Mouse (Mus musculus): ENCODE results near the gene Fgfr2.
"Not testable (repeated sequence)": the region's sequence is repeated elsewhere in the genome, so short reads cannot be mapped to it uniquely, and the experiment has no call there.

Gene Fgfr2

DNA sequence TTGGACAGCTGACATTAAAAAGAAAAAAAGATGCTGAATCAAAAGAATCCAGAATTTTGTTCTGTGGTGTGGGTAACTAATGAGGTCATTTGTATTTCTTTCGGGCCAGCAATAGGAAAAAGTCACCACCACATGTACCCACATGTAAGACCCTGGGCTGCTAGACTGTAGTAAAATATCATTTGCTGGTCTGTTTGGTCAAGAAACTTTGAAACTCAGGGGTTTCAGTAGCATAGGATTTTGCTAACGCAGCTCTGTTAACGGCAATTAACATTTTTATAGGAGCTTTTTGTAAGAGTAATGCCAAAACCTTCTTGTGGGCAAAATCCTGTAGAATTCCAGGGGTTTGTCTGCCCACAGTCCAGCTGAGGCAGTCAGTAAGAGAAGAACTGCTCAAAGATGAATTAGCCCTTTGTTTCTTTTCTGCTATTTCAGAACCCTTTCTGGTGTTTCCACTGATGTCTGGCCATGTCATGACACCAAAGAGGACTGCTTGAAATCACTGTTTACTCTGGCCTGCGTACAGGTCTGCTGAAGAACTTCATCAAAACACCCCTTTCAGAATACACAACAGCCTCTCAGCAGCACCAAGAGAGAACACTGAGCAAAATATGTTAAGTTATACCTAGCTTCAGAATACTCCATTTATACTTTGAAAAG lies 2667.4 kb downstream of the Fgfr2 start:
- DNase-seq (ENCODE audit: low spot score in 2 of 2): no peak

DNA sequence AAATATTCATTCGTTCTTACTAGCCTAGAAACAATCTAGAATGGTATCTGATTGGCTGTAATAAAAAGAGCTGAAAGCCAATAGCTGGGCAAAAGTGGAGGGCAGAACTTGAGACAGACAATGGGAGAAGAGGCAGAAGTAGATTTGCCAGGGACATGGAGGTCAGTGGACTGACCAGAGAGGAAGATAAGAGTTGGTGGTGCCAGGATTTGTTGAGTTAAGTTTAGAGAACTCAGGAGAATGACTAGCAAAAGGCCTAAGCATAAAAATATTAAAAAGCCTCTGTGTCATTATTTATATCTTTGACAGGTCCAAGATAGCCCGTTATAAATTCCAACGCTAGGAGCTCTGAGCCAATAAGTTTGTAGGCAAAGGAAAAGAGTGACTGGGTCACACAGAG lies 2668.9 kb downstream of the Fgfr2 start:
- DNase-seq (ENCODE audit: low spot score in 2 of 2): no peak

DNA sequence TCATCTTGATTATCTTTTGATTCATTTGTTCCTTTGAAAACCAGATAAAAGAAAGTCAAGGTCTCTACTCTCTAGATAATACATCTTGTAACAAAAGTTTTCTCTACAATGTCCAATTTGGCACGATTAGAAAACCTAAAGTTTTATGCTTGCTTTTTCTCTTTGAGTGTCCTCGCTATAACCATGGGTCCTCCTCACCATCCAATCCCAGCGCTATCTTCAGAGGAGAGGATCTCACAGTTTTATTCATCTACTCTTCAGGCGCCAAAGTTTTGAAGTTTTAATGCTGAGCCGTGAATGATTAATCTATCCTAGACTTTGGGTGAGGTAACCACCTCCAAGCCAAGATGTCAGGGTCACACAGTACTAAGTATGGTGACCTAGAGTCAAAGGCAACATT lies 2687.4 kb downstream of the Fgfr2 start:
- DNase-seq (ENCODE audit: low spot score in 2 of 2): no peak

DNA sequence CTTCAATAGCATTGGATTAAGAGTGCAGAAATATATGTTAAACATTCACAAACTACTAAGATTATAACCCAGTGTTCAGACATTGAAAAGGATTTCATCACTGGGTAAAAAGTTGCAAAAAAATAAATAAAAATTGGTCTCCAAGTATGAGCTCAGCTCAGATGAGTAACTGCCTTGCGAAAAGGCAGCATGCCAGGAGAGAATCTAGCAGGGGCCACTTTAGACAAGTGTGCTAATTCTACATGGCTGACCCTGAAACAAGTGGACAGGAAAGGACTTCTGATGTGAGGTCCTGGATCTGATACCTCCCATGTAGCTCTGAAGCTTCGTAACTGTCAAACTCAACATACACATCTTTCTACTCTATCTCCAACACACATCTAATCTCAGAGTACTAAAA lies 2691.0 kb downstream of the Fgfr2 start:
- no peak for DNase-seq (ENCODE audit: low spot score in 2 of 2)

DNA sequence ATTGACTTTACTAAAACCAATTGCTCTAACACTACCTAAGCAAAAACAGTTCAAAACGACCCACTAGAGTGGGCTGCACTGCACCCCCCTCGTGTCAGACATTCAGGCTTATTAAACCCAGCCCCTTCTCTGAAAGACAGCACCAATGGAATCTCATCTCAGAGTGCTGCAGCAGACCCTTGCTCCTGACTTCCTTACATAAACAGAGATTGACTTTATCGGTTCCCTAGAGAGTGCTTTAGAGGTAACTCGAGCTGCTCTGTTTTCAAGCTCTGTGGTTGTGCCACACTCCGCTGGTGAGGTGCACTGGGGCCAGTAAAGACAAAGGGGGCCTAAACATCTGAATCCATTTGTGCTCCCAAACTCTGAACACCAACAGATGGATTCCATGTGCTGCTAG lies 2696.6 kb downstream of the Fgfr2 start:
- DNase-seq (ENCODE audit: low spot score in 2 of 2): no peak

DNA sequence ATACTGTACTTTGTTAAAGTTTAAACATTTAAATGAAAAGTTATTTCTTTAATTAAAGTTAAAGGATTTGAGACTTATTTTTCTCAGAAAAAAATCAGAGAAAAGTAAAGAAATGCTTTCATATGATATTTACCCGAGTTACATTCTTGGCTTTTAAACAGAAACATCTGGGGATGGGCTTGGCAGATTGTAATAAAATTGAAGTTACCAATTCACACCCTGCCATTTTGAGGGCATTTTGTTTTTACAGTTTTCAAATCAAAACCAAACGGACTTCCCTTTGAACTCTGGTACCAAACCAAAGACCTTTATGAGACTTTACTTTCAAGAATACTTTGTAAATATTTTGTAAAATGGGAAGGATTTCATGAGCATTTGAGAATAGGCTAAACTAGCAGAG lies 2697.2 kb downstream of the Fgfr2 start:
- DNase-seq (ENCODE audit: low spot score in 2 of 2): no peak

DNA sequence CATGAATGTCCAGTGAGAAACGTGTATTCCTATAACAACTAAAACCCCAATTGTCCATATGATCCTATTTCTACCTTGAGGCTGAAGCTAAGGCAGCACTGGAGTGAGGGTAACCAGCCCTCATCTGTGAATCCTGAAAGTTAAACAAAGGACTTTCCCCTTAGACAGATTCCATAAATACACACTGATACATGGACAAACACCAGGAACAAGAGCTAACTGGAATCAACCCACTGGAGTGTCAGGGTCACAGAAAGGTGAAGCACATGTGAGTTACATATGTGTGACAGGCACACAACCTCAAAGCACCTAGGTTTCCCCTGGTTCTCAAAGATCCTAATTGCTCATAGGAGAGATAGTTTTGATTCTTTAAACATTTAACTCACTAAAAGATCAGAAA lies 2703.2 kb downstream of the Fgfr2 start:
- no peak for DNase-seq (ENCODE audit: low spot score in 2 of 2)

DNA sequence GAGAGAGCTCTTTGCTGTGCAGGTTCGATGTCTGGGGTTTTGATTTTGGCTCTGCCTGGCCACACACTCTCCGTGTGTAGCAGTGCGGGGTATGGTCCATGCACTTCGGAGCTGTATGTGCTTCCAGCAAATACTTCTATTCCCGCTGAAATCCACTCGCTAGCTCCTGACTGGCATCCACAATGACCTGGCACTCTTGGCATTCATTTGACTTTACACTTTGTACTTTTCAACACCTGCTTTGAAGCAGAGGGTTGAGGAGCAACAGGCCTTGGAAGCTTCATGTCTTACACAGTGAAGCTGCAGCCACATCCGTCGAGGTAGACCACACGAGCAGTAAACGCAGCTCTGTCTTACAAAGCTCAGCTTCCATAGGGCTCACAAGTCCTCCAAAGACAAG lies 2715.5 kb downstream of the Fgfr2 start:
- DNase-seq (ENCODE audit: low spot score in 2 of 2): no peak

DNA sequence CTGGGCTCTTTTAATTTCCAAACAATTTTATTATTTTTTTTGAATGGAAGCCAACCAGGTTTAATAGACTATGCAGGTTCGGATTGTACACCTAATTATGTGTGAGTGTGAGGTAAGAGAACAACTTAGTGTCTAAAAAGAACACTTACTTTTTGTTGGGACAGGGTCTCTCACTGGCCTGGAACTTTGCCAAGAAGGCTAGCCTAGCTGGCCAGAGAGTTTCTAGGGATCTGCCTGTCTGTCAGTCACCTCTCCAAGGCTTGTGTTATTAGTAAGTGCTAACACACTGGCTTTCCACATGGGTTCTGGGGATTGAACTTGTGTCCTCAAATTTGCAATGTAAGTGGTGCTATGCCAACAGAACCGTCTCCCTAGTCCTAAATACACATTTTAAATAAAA lies 2719.8 kb downstream of the Fgfr2 start:
- no peak for DNase-seq (ENCODE audit: low spot score in 2 of 2)

DNA sequence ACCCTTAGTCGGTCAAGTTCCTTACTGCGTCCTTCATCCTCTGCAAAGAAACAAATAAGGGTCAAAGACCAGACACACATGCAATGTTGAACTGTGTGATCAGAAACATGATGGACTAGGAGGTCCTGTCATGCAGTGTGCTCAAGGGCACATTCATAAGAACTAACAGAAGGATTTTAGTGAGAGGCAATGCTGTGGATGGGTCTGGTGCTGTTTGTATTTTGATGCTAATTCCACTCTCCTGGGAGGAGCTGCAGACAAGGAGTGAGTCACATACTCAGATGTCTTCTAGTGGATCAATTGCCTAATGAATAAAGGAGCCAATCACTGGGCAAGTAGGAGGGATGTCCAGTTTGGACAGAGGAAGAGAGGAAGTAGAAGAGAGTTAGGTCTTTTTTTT lies 2728.5 kb downstream of the Fgfr2 start:
- no peak for DNase-seq (ENCODE audit: low spot score in 2 of 2)

DNA sequence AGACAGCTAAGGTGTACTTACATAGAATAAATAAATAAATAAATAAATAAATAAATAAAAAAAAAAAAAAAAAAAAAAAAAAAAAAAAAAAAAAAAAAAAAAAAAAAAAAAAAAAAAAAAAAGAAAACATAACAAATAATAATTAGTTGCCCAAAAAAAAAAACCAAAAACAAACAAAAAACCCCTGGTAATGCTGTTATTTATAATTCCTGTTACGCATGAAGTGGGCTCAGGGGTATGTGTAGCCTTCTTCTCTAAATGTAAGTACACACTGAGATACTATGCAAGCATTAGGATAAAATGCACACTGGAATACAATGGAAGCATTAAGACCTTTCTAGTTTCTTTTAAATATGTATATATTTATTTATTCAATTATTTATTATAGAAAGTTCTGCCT lies 2733.1 kb downstream of the Fgfr2 start:
- not testable (repeated sequence) for DNase-seq (ENCODE audit: low spot score in 2 of 2)

DNA sequence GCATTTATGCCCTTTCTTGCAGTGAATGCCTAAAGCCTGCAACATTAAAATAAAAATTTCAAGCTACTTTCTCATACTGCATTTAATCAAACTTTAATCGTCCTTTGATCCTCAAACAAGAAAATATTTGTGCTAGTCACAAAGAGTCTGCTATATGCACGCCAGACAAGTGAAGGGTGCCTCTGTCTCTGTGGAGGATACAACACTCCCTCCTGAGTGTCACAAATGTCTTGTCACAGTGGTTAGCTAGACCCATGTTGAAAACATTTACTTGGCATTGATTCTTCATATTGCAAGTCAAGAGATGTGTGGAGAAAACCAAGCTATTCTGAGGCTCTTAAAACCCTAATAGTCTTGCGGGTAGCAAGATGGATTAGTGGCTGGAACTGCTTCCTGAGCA lies 2736.8 kb downstream of the Fgfr2 start:
- no peak for DNase-seq (ENCODE audit: low spot score in 2 of 2)

DNA sequence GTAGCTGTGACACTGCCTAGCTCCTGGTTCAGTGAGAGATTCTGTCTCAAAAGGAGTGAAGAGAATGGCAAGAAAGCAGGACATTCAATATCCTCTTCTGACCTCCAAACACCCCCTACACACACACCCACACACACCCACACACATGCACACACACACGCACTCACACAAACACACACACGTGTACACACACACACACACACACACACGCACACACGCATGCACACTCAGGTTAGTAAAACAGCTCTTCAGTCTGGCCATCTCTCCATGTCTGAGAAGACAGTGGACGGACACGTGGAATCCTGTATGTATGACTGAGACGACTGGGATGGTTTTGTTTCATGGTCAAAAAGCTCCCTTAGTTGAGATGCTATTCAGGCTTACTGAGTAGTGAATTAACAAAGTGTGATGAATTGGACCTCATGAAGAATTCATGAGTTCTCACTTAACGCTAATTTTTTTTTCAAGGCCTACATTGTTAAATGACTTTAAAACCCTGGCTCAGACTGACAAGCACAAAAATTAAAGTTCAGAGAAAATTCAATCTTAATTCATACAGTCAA lies 2737.3 kb downstream of the Fgfr2 start:
- no peak for DNase-seq (ENCODE audit: low spot score in 2 of 2)

DNA sequence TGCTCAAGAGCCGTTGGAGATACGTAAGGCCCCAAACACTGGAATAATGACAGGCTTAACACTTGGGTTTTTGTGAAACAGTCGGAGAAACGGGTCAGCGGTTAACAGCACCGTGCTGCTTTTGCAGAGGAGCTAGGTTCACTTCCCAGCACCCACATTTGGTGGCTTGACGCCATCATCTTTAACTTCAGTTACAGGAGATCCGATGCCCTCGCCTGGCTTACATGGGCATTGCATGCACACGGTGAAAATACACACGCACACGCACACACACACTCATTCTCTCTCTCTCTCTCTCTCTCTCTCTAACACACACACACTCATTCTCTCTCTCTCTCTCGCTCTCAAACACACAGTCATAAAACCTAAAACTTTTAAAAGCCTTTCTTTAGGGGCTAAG lies 2741.0 kb downstream of the Fgfr2 start:
- no peak for DNase-seq (ENCODE audit: low spot score in 2 of 2)

DNA sequence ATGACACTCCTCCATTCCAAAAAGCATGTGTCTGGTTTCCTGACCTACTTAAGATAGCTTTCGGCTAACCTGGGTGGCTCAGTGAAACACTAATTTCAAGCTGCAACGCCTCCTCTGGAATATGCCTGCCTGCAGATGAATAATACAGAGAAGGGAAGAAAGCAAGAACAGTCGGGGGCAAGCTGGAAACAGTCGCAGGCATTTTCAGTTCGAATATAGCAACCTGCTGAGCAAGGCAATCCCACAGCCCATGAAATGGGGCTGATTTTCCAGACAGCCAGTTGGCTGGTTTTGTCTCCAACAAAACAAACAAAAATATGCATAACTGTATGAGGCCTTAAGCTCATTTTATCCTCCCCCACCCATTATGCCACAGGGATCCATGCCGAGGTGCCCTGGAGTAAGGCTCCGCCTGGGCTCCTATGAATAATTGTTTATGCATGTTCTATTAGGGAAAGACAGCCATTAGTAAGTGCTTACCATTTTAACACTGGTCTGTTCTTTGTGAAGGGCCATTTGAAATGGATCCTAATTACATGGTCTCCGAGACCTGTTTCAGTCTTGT lies 2741.7 kb downstream of the Fgfr2 start:
- no peak for DNase-seq (ENCODE audit: low spot score in 2 of 2)

DNA sequence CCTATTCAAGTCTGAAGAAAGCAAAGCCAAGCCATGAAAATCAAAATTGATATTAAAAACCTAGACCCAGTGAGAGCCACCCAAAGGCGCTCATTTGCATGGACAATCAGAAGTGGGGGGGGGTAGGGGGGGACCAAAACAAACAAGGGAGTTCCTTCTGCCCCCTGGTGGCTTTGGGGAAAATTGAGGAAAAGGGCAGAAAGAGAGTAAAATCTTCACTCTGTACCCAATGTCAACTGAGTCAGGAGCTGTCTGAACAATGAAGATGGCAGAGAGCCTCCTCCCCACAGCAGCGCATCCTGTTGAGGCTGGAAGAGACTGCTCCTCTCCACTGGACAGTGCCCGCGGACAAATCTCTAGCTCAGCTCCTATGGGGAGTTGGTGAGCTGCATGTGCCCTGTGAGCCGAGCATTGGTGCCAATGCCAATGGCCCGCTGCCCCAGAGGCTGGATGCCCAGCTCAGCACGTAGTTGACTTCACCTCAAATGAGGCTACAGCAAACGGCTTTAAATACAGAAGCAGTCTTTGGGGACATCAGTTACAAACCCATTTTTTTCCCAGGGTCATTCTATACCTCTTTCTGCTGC lies 2742.3 kb downstream of the Fgfr2 start:
- no peak for DNase-seq (ENCODE audit: low spot score in 2 of 2)

DNA sequence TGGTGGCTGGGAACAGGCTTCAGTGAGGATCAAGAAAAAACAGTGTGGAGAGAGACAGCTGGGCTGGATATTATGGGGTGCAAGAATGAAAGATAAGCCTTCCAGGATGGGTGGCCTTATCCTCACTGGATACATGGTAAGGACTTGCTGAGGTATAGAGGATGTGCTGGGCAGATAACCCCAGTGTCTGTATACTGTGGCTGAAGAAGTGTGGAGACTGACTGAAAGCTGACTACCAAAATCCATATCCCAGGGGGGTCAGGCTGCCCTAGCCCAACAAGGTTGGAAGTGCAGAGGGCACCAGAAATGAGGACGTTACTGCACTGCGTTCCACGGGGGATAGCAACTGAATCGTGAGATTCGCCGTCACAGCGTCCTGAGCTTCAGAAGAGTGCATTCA lies 2742.8 kb downstream of the Fgfr2 start:
- DNase-seq (ENCODE audit: low spot score in 2 of 2): no peak

DNA sequence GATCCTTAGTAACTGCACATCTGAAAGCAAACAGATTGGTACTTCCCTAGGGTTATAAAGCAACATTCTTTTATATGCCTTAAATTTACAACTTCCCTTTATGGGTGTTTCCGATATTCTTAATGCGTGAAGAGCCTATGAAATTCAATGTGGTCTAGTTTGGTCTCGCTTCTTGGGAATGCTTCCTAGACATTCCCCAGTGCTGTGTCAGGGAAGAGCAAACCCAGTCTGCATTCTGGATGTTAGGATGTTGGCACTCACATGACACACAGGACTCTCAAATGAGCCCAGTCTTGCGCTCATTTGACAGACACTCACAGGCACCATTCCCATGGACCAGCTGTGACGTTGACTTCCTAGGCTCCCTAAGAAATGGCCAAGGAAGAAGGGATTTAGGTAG lies 2743.3 kb downstream of the Fgfr2 start:
- DNase-seq (ENCODE audit: low spot score in 2 of 2): no peak

DNA sequence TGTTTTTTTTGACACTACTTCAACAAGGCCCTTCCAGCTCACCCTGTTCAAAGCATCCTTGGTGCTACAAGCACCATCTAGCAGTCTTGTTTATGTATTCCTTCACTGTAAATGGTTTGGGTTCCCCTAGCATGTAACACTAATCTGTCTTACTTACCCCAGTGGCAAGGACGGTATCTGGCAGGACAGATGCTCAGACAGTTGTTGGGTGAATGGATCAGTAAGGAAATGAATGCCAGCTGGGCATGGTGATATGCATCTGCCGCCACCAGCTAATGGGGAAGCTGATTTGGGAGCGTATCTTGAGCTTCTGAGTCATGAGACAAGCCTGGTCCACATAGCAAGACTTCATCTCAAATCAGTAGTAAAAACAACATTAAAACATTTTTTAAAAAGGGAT lies 2744.8 kb downstream of the Fgfr2 start:
- no peak for DNase-seq (ENCODE audit: low spot score in 2 of 2)

DNA sequence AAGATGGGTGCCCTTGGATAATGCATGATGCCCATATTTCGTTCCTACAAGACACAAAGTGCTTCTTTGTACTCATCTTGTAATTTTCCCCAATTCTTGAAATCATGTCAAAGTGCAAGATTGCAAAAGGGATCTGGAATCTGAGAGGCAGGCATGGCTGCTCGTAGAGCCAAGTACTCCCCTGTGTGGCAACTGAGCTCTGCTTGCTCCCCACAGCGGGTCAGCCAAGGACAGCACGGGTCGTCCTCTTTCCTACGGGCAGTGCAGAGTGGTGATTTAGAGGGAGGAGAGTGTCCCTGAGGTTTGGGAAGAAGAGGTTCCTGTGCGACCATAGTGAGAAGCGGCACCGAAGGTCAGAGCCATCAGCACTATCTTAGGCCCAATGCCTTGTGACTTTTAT lies 2748.8 kb downstream of the Fgfr2 start:
- DNase-seq (ENCODE audit: low spot score in 2 of 2): no peak

DNA sequence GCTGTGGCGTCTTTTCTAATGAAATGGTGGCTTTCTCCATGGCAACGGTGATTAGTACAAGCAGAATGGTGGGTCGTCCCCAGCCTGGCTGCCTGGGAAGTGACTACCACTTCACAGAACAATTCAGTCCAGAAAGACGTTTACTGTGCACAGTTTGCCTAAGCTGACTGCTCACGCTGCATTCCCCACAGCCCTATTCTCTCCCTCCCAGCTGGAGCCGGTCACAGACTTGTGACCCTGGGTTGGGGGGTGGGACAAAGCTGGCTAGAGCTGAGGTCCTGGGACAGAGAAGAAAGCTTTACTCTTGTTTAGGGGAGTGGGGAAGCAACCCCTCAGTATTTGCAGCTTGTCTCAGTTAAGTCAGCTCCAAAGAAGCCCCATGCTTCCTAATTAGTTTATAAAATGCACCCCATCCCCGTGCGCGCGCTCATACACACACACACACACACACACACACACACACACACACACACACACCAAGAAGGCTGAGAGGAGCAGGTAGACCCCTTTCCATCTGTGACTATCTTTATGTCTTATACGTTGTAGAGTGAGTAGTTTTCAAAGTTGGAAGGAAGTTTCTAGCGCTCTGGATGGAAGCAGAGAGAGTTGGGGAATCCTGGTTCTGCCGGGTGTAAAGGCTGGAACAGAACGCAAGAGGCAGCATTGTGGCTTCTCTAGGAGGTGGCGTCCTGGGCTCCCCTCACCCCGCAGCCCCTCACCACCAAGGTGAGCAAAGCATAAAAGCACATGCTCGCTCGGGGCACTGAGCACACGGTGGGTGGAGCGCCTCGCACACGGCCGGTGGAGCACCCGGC lies 2754.1 kb downstream of the Fgfr2 start:
- DNase-seq (ENCODE audit: low spot score in 2 of 2): no peak

DNA sequence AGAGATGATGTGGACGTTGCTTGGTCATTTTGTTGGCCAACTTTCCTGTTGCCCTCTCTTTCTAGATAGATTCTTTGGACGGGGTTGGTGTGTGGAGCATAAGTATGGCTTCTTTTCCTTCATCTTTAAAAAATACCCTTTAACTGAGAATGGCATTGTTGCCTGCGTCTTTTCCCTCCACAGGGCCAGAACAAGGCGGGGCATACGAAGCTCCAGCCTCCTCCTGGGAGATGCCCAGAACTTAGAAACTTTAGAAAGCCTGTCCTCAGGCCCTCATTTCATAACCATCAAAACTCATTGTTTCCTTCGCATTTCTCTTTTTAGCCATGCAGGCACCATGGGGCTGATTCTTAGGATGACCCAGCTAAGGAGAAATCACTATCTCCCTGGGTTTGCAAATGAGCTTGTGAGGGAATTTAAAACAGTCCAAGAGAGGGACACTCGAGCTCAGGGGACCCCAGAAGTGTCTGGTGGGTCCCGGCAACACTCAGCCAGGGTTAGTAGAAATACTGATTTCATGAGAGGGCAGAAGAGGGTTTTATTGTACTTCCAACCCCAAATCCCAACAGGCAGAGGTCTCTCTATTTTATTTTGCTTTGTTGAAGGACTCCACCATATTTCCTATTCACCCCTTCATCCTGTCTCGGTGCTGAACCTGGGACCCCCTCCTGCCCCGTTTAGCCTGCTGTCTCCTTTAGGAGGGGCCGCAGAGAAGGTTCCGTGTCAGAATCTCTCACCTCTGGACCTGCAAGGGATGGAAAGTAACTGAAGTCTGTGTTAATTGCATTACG lies 2754.9 kb downstream of the Fgfr2 start:
- DNase-seq (ENCODE audit: low spot score in 2 of 2): no peak
